Mouse (Mus musculus) CH12.LX (cell line): ENCODE measurements at regions not wholly inside any gene's neighbourhood (a gene's known extent, or its start where the extent isn't known, plus 50 kb on each side); places are given as distances from the start of the nearest gene placed in this dataset.

ENCODE experiments used
- DNase-seq: peaks from one replicate; pipeline ENCODE4 v3.0.0-alpha.2; 2013; ENCODE audit errors: extremely low read depth
- H3K27ac ChIP-seq: 2 replicates; pipeline ENCODE4 v1.5.1; 2012; ENCODE audit warnings: low read depth, mild to moderate bottlenecking, control low read depth, moderate library complexity; ENCODE audit not compliant: insufficient read depth
- H3K27me3 ChIP-seq: replicated peaks from 2 replicates; pipeline ENCODE3; 2012; ENCODE audit warnings: inconsistent platforms
- H3K36me3 ChIP-seq, 2 experiments: replicated peaks in 1 of 2; 2 replicates each; pipeline versions ENCODE3 to v1.6.1; 2012; ENCODE audit warnings: inconsistent platforms in 1 of 2, low read length in 1 of 2, mild to moderate bottlenecking in 1 of 2, mixed read lengths in 1 of 2, moderate library complexity in 1 of 2; ENCODE audit not compliant: control insufficient read depth in 1 of 2, insufficient read depth in 1 of 2
- H3K4me1 ChIP-seq, 2 experiments: 2 replicates each; pipeline ENCODE4 v1.6.1; 2012; ENCODE audit warnings: inconsistent platforms in 1 of 2, moderate library complexity in 1 of 2; ENCODE audit not compliant: insufficient read depth in 2 of 2, control insufficient read depth in 1 of 2
- H3K4me2 ChIP-seq: 2 replicates; pipeline ENCODE4 v1.6.1; 2012; ENCODE audit warnings: low read depth, mild to moderate bottlenecking, control low read depth; ENCODE audit not compliant: poor library complexity, insufficient read depth, severe bottlenecking
- H3K4me3 ChIP-seq, 3 experiments: fragments of 150-350 bp in 1 of 3; sonication (generic) in 1 of 3; replicated peaks in 1 of 3; 2 replicates each; pipeline versions ENCODE3 to v1.5.1; 2011 to 2012; ENCODE audit warnings: low read depth in 2 of 3, low read length in 2 of 3, mild to moderate bottlenecking in 2 of 3, moderate library complexity in 2 of 3, control low read depth in 1 of 3, improper control_type of control experiment in 1 of 3, inconsistent platforms in 1 of 3, mixed read lengths in 1 of 3; ENCODE audit not compliant: poor library complexity in 1 of 3
- H3K79me2 ChIP-seq: replicated peaks from 2 replicates; pipeline ENCODE4 v1.6.1; 2012; ENCODE audit warnings: mild to moderate bottlenecking, moderate library complexity; ENCODE audit not compliant: control insufficient read depth, poor library complexity, insufficient read depth, severe bottlenecking; ENCODE audit errors: extremely low read depth
- H3K9ac ChIP-seq: 2 replicates; pipeline ENCODE4 v1.6.1; 2012; ENCODE audit warnings: low read depth, mild to moderate bottlenecking, control low read depth, moderate library complexity; ENCODE audit not compliant: insufficient read depth
- H3K9me3 ChIP-seq: replicated peaks from 2 replicates; pipeline ENCODE3; 2012; ENCODE audit warnings: low read length, inconsistent platforms, mixed read lengths
- BHLHE40 ChIP-seq: IDR thresholded peaks from 2 replicates; pipeline ENCODE4 v1.6.1; 2011; ENCODE audit warnings: mild to moderate bottlenecking, low read depth, low read length, improper control_type of control experiment
- CHD2 ChIP-seq: IDR thresholded peaks from 2 replicates; pipeline ENCODE4 v1.6.1; 2011; ENCODE audit warnings: low read length, improper control_type of control experiment
- CTCF ChIP-seq, 2 experiments: IDR thresholded peaks in 1 of 2; conservative IDR thresholded peaks in 1 of 2; 2 replicates each; pipeline ENCODE4 v1.5.1; 2011 to 2012; ENCODE audit warnings: low read depth in 2 of 2, low read length in 2 of 2, improper control_type of control experiment in 1 of 2, inconsistent platforms in 1 of 2, mild to moderate bottlenecking in 1 of 2, moderate library complexity in 1 of 2
- ETS1 ChIP-seq: conservative IDR thresholded peaks from 2 replicates; pipeline ENCODE4 v1.6.1; 2012; ENCODE audit warnings: low read depth, mild to moderate bottlenecking, inconsistent platforms, low read length, improper control_type of control experiment, moderate library complexity
- HCFC1 ChIP-seq: IDR thresholded peaks from 2 replicates; pipeline ENCODE4 v1.6.1; 2012; ENCODE audit warnings: low read depth, mild to moderate bottlenecking, inconsistent platforms, low read length, improper control_type of control experiment
- IRF4 ChIP-seq: IDR thresholded peaks from 2 replicates; pipeline ENCODE4 v1.6.1; 2014; ENCODE audit warnings: low read depth, mild to moderate bottlenecking, inconsistent platforms, low read length, improper control_type of control experiment
- JUN ChIP-seq: IDR thresholded peaks from 2 replicates; pipeline ENCODE4 v1.6.1; 2011; ENCODE audit warnings: low read depth, mild to moderate bottlenecking, low read length, improper control_type of control experiment, moderate library complexity; ENCODE audit not compliant: insufficient read depth
- JUND ChIP-seq: conservative IDR thresholded peaks from 2 replicates; pipeline ENCODE4 v1.6.1; 2011; ENCODE audit warnings: low read depth, low read length, improper control_type of control experiment
- KAT2A ChIP-seq: IDR thresholded peaks from 2 replicates; pipeline ENCODE4 v1.6.1; 2012; ENCODE audit warnings: low read length, improper control_type of control experiment, inconsistent platforms; ENCODE audit not compliant: insufficient replicate concordance
- MAZ ChIP-seq: IDR thresholded peaks from 2 replicates; pipeline ENCODE4 v1.6.1; 2012; ENCODE audit warnings: low read depth, mild to moderate bottlenecking, inconsistent platforms, low read length, improper control_type of control experiment, moderate library complexity
- MYC ChIP-seq: IDR thresholded peaks from 2 replicates; pipeline ENCODE4 v1.6.1; 2011; ENCODE audit warnings: low read depth, mild to moderate bottlenecking, improper control_type of control experiment, low read length
- NRF1 ChIP-seq: IDR thresholded peaks from 2 replicates; pipeline ENCODE4 v1.6.1; 2014; ENCODE audit warnings: low read depth, mild to moderate bottlenecking, inconsistent platforms, low read length, improper control_type of control experiment, moderate library complexity
- PAX5 ChIP-seq: IDR thresholded peaks from 2 replicates; pipeline ENCODE4 v1.6.1; 2012; ENCODE audit warnings: low read length, inconsistent platforms, mixed read lengths
- POLR2A ChIP-seq: IDR thresholded peaks from 2 replicates; pipeline ENCODE4 v1.6.1; 2011; ENCODE audit warnings: low read depth, mild to moderate bottlenecking, improper control_type of control experiment, low read length
- POLR2AphosphoS2 ChIP-seq: IDR thresholded peaks from 2 replicates; pipeline ENCODE4 v1.6.1; 2011; ENCODE audit warnings: low read depth, low read length, improper control_type of control experiment
- RAD21 ChIP-seq: IDR thresholded peaks from 2 replicates; pipeline ENCODE4 v1.6.1; 2011; ENCODE audit warnings: low read depth, mild to moderate bottlenecking, low read length, improper control_type of control experiment, moderate library complexity
- RCOR1 ChIP-seq: conservative IDR thresholded peaks from 2 replicates; pipeline ENCODE4 v1.6.1; 2012; ENCODE audit warnings: low read depth, mild to moderate bottlenecking, inconsistent platforms, low read length, improper control_type of control experiment
- SMC3 ChIP-seq: IDR thresholded peaks from 2 replicates; pipeline ENCODE4 v1.6.1; 2011; ENCODE audit warnings: low read depth, low read length, improper control_type of control experiment
- TBP ChIP-seq: conservative IDR thresholded peaks from 2 replicates; pipeline ENCODE4 v1.6.1; 2011; ENCODE audit warnings: low read depth, low read length, improper control_type of control experiment
- UBTF ChIP-seq: IDR thresholded peaks from 2 replicates; pipeline ENCODE4 v1.6.1; 2012; ENCODE audit warnings: low read depth, mild to moderate bottlenecking, inconsistent platforms, low read length, improper control_type of control experiment, moderate library complexity
- USF2 ChIP-seq: conservative IDR thresholded peaks from 2 replicates; pipeline ENCODE4 v1.6.1; 2011; ENCODE audit warnings: low read depth, low read length, improper control_type of control experiment
- ZC3H11A ChIP-seq: IDR thresholded peaks from 2 replicates; pipeline ENCODE4 v1.6.1; 2012; ENCODE audit warnings: low read depth, mild to moderate bottlenecking, inconsistent platforms, low read length, improper control_type of control experiment
- ZKSCAN1 ChIP-seq: IDR thresholded peaks from 2 replicates; pipeline ENCODE4 v1.6.1; 2012; ENCODE audit warnings: low read depth, inconsistent platforms, low read length, improper control_type of control experiment, borderline replicate concordance
- ZMIZ1 ChIP-seq: IDR thresholded peaks from 2 replicates; pipeline ENCODE4 v1.6.1; 2012; ENCODE audit warnings: low read depth, mild to moderate bottlenecking, inconsistent platforms, low read length, improper control_type of control experiment
- dilution Hi-C: fragments of 300-500 bp; cut with MboI; formaldehyde crosslinking; loops from 2 replicates; pipeline ENCODE4 v1.14.3; 2020; ENCODE audit warnings: low sequenced_read_pairs; ENCODE audit not compliant: extremely low pct_unique_long_range_greater_than_20kb, extremely low pct_ligation_motif_present
- in situ Hi-C: fragments of 300-500 bp; cut with MboI; formaldehyde crosslinking; loops from 3 replicates; pipeline ENCODE4 v1.14.3; 2019; ENCODE audit warnings: low sequenced_read_pairs, low pct_ligation_motif_present, low pct_unique_long_range_greater_than_20kb, mixed read lengths

DNA sequence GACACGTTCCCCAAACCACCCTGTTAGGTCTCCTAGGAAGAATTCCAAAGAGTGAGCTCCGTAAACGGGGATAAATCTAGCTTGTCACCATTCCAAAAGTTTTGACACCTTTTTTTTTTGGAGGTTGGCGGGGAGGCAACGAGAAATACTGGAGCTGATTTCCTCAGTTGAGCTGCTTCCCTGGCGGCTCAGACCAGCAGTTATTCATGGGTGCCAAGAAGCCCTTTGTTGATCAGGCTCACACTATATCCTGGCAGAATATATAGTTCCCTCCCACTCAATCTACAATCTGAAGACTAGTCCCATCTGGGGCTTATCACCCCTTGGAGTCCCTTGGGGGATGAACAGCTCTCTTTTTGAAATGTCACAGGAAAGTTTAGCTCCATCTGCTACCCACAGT is 77.5 kb upstream of the Tiam2 start:
- Histone ChIP-seq H3K9me3 (no peaks in the 10 kb centered on the region), H3K9ac (no peak overlapping the region), H3K27me3 (no peaks in the 10 kb centered on the region), H3K4me2 (no peak overlapping the region), H3K36me3 (peaks cover 0 to 68% of the 10 kb centered on the region in 2 experiments), H3K4me3 (no peak overlapping the region), H3K4me1 (peaks cover 5 to 12% of the 10 kb centered on the region in 2 experiments), H3K27ac (no peak overlapping the region), H3K79me2 (no peaks in the 10 kb centered on the region)
- dilution Hi-C loops: no loop called here
- in situ Hi-C loops: no loop called here
- no peak for TF ChIP-seq ETS1
- TF ChIP-seq MAZ: no peak
- no peak for TF ChIP-seq CTCF (conservative IDR thresholded peaks at IDR 0.05 in 1 of 2, IDR thresholded peaks at IDR 0.05 in 1 of 2; ENCODE audit: low read depth in 2 of 2, low read length in 2 of 2)
- no peak for TF ChIP-seq MYC
- TF ChIP-seq CHD2: no peak
- no peak for TF ChIP-seq KAT2A
- no peak for TF ChIP-seq ZMIZ1
- TF ChIP-seq PAX5: no peak
- TF ChIP-seq ZC3H11A: no peak
- TF ChIP-seq JUN: no peak
- no peak for TF ChIP-seq HCFC1
- TF ChIP-seq POLR2A: no peak
- no peak for TF ChIP-seq BHLHE40
- DNase-seq: no peak

GRCm38 (mm10) chr17:3249320-3249719 is 77.1 kb upstream of the Tiam2 start:
- no peaks in the 10 kb centered on the region for H3K79me2 ChIP-seq
- H3K36me3 ChIP-seq: peaks cover 0 to 71% of the 10 kb centered on the region in 2 experiments
- H3K27me3 ChIP-seq: no peaks in the 10 kb centered on the region
- no peak overlapping the region for H3K27ac ChIP-seq
- dilution Hi-C loops (no loop called here), in situ Hi-C loops (no loop called here)
- no peak overlapping the region for H3K4me2 ChIP-seq
- no peak for DNase-seq
- H3K9me3 ChIP-seq: no peaks in the 10 kb centered on the region
- TF ChIP-seq MAZ (no peak), USF2 (no peak), JUND (no peak), CTCF (conservative IDR thresholded peaks at IDR 0.05 in 1 of 2, IDR thresholded peaks at IDR 0.05 in 1 of 2; ENCODE audit: low read depth in 2 of 2, low read length in 2 of 2) (no peak), MYC (no peak), POLR2A (no peak)
- TF ChIP-seq, all 38 proteins: peak for 0
- Histone ChIP-seq H3K9ac (no peak overlapping the region), H3K4me3 (no peak overlapping the region), H3K4me1 (peaks cover 5 to 12% of the 10 kb centered on the region in 2 experiments)

- no peaks in the 10 kb centered on the region for H3K79me2 ChIP-seq
- no peak for DNase-seq
- no peak overlapping the region for H3K9ac ChIP-seq
- dilution Hi-C loops: no loop called here
- no peaks in the 10 kb centered on the region for H3K27me3 ChIP-seq
- peaks cover 0 to 61% of the 10 kb centered on the region in 2 experiments for H3K36me3 ChIP-seq
- no peak overlapping the region for H3K4me2 ChIP-seq
- no peak overlapping the region for H3K27ac ChIP-seq
- no peak for TF ChIP-seq ZMIZ1
- TF ChIP-seq IRF4: no peak
- no peak for TF ChIP-seq RCOR1
- TF ChIP-seq CHD2: no peak
- no peak for TF ChIP-seq UBTF
- no peak for TF ChIP-seq SMC3
- TF ChIP-seq TBP: no peak
- no peak for TF ChIP-seq ZKSCAN1
- no peak for TF ChIP-seq RAD21
- TF ChIP-seq POLR2AphosphoS2: no peak
- no peak for TF ChIP-seq NRF1
- TF ChIP-seq HCFC1: no peak
- TF ChIP-seq ZC3H11A: no peak
- no peak for TF ChIP-seq MYC
- no peak for TF ChIP-seq CTCF (conservative IDR thresholded peaks at IDR 0.05 in 1 of 2, IDR thresholded peaks at IDR 0.05 in 1 of 2; ENCODE audit: low read depth in 2 of 2, low read length in 2 of 2)
- H3K9me3 ChIP-seq: no peaks in the 10 kb centered on the region
- no peak overlapping the region for H3K4me3 ChIP-seq
- peaks cover 5 to 7% of the 10 kb centered on the region in 2 experiments for H3K4me1 ChIP-seq
- in situ Hi-C loops: no loop called here
These were observed 75.2 kb upstream of the Tiam2 start for GRCm38 (mm10) chr17:3251176-3251575.
